Mouse (Mus musculus): ENCODE results near the gene Psmb2. TPM values are rescaled to one million over a fixed set of nuclear protein-coding genes. Genes with fewer than 3 reads are reported as not detected.

The Psmb2 gene
- total and polyA plus RNA-seq, 3 experiments = 159 to 189 (median 175) TPM

DNA sequence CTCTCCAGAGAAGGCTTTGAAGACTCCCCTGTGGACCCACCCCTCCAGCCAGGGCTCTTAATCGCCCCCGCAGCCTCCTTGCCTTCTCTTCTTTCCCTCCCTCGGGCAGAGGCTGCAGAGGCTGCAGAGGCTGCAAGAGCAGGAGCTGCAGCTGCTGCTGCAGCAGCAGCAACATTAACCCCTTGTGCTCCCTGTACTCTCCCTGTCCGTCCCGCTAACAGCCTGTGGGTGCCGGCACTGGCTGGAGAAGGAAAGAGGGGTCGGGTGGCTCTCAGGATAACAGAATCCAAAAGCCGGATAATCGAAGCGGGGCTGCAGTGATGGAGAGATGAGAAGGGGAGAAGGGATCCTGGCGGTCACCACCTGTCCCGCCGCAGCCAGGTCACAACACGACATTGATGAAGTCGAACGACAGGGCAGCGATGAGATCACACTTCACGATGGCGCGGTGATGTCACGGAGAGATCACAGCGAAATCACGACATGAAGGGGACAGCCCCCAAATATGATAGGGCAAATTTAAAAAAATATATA is 75.2 kb downstream of the Psmb2 start:
- peak; percentile 45 for DNase-seq

DNA sequence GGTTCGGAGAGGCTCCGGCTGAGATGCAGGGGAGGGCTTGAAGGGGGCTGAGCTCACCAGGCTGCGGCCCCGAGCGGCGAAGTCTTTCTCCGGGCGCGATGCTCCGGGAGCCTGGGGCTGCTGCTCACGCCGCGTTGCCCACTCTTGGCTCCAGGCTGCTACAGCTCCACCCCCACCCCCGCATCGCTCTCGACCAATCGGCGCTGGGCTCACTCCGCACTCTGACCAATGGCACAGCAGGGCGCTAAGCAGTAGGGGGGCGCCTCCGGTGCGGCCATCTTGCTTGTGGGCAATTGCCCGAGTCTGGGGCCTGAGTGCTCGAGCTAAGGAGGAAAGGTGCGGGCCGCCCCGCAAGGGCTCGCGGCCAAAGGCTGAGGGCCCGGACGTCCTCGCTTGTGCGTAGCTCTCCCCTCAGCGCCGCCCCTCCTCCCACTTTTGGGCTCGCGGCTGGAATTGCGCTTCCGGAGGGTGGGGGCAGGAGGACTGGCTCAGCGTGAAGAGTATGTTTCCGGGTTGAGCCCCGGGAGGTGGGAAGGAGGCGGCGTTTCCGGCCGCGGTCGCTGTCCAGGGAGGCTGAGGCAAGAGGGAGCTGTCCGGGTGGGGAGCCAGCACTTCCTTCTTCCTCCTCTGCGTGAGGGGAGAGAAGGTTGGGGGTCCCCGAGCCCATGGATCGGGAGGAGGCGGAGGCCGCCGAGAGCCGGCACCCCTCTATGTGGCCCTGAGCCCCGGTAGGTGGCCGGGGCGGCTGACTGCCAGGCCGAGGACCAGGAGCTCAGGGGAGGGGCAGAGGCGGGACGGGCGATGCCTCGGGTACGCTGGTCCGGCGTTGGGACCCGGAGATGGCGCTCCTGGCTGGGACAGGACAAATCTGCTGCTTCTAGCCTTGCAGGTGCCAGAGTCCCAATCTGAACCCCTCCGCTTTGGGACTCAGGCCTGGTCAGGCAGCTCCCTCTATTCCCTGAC is 76.1 kb downstream of the Psmb2 start, which contains the start of the genes Ncdn and AU040320:
Gene Ncdn, minus strand, starts transcription at position 171 of the 963 bp plus-strand sequence.
Gene AU040320, plus strand, starts transcription at position 277 of the 963 bp plus-strand sequence.
- peak; percentile 98 for DNase-seq

DNA sequence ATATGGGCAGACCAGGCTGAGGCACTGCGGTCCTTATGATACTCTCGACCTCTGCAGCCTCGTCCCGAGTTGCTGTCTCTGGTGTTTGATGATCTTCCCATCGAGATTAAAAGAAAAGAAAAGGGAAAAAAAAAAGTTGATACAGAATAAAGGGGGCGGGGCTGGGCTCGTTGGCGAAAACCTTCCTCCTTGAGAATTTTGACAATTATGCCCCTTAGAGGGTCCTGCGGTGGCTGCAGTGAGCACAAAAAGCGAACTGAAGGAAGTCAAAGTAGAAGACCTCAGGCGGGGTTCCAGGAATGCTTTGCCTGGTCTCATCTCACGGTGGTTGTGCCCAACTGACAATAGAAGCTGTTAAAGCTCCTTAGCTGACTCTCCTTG is 76.8 kb downstream of the Psmb2 start:
- no peak for DNase-seq

DNA sequence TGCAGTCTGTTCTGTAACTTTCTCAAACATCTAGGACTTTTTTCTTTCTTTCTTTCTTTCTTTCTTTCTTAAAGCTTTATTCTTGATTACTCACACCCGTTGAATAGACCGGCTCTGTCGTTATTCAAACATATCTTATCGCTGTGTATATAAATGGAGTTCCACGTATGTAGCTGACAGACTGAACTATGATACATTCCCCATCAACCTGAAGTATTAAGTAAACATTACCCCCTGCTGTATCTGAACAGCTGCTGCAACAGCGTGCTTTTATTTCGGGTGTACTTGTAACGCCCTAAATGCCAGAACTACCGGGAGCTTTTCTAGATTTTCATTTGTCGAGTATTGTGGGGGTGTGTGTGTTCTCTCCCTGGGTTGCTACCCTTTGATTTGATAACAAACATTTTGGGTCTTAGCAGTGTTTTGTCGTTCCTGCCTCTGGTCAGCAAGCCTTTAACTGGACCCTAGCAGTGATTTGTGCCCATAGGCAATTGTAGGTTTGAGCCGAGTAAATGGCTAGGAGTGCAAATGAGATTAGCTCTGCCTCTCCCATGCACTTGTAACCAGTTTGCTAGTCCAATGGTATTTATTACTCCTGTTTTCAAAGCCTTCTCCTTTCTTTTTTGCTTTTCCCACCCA is 77.4 kb downstream of the Psmb2 start:
- no peak for DNase-seq

DNA sequence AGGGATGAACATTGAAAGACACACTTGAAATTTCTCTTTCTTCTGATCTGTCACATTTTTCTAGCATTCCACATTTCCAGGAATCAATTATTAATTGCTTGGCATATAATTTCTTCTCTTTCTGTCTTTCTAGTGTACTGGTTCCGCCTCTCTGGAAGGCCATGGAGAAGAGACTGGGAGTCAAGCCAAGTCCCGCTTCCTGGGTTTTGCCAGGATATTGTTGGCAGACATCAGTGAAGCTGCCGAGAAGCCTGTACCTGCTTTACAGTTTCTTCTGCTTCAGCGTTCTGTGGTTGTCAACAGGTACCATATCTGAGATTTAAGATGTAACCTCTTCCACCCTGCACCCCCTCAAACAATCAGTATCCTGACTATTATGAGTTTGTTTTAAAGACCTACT is 79.3 kb downstream of the Psmb2 start:
- peak; percentile 64 for DNase-seq

DNA sequence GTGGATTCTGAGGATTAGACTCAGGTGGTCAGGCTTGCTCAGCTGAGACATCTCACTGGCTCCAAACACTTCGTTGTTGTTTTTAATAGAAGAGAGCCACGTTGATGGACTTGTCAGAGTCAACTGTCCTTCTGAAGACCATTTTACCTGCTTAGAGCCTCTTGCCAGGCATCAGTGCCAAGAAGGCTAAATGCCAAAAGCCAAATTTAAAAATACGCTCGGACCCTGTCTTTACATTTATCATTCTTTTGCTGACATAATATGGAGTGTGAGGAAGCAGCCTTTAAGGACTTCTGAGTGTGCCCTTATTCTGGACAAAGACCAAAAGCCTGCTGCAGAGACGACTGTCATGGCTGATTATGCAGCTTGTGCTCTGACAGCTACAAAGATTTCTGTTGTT is 80.9 kb downstream of the Psmb2 start:
- no peak for DNase-seq

Other genes with a start within 250 kb of the Psmb2 start
- gene Ago3, start 248.1 kb upstream of the Psmb2 start, total RNA-seq (2021) = 10 to 100 TPM; 15.8 to 22.5 TPM
- 19.7 and 21.0 TPM in 2 replicates for gene Ago3, start 248.1 kb upstream of the Psmb2 start, polyA plus RNA-seq (2012; rRNA removed)
- gene Ago1, start 209.0 kb upstream of the Psmb2 start, total RNA-seq (2021) = 10 to 100 TPM; 28.1 to 36.6 TPM
- 10.6 and 17.2 TPM in 2 replicates for gene Ago1, start 209.0 kb upstream of the Psmb2 start, polyA plus RNA-seq (2012; rRNA removed)
- gene Ago4, start 144.2 kb upstream of the Psmb2 start, total RNA-seq (2021) = 1 to 10 TPM; 4.8 to 5.4 TPM
- 1.0 and 1.2 TPM in 2 replicates for gene Ago4, start 144.2 kb upstream of the Psmb2 start, polyA plus RNA-seq (2012; rRNA removed)
- under 1 TPM; 0.66 to 0.97 TPM for gene Clspn, start 120.7 kb upstream of the Psmb2 start, total RNA-seq (2021)
- 0.11 and 0.19 TPM in 2 replicates for gene Clspn, start 120.7 kb upstream of the Psmb2 start, polyA plus RNA-seq (2012; rRNA removed)
- gene 5730409E04Rik, start 67.8 kb upstream of the Psmb2 start, total RNA-seq (2021) = 10 to 100 TPM in 1 of 2 experiments, 1 to 10 TPM in 1; 8.1 to 19.0 TPM
- 19.3 and 20.7 TPM in 2 replicates for gene 5730409E04Rik, start 67.8 kb upstream of the Psmb2 start, polyA plus RNA-seq (2012; rRNA removed)
- not detected for gene Tfap2e, start 58.6 kb downstream of the Psmb2 start, total RNA-seq (2021)
- gene Tfap2e, start 58.6 kb downstream of the Psmb2 start, polyA plus RNA-seq (2012; rRNA removed) = not detected in 2 replicates
- gene Ncdn, start 75.8 kb downstream of the Psmb2 start, total RNA-seq (2021) = 10 to 100 TPM; 32.4 to 36.4 TPM
- gene Ncdn, start 75.8 kb downstream of the Psmb2 start, polyA plus RNA-seq (2012; rRNA removed) = 66.6 and 82.2 TPM in 2 replicates
- gene AU040320, start 75.9 kb downstream of the Psmb2 start, total RNA-seq (2021) = 10 to 100 TPM; 36.6 to 40.7 TPM
- gene AU040320, start 75.9 kb downstream of the Psmb2 start, polyA plus RNA-seq (2012; rRNA removed) = 29.0 and 35.2 TPM in 2 replicates

Measured in adrenal gland, adult 2 months (tissue).